In genomic region chr2:44103742-44104141, GRCm38 (mm10) we compare ENCODE assay signal across 9 mouse cellular contexts.
DNase-seq lines count a peak whose midpoint lies in the region; ATAC-seq and TF ChIP-seq lines count a peak whose summit lies in the region.
"Had no signal": no experiment of that assay in that cellular context is flagged by ENCODE, and none has a peak within 500 bp of the region (broad histone marks: within the 10 kb centered on the region; RNA-seq: fewer than 3 reads in every experiment).

No protein-coding gene starts in this region.

- H3K27me3 ChIP-seq in testis, adult 2 months (ENCODE audit: control insufficient read depth, insufficient read depth, low read length): no peaks in the 10 kb centered on the region
- no peaks in the 10 kb centered on the region for H3K27me3 ChIP-seq in kidney, postnatal 0 days (ENCODE audit: insufficient read depth, low read length)
- H3K27me3 ChIP-seq: midbrain, embryonic 12.5 days had no signal

- TF ChIP-seq CTCF in testis, adult 2 months (IDR thresholded peaks at IDR 0.05; ENCODE audit: control insufficient read depth, insufficient read depth, insufficient replicate concordance, low read depth, low read length): peak; percentile 10; the same call in 1 of the 2 replicates
- TF ChIP-seq CTCF in kidney, postnatal 0 days (IDR thresholded peaks at IDR 0.05; ENCODE audit: low read depth): peak; percentile 58

- ATAC-seq in kidney, postnatal 0 days (replicated peaks; ENCODE audit: low FRiP score, low read depth): no peak
- no peak for ATAC-seq in cerebellum, adult (ENCODE audit: insufficient number of reproducible peaks, low FRiP score, low TSS enrichment)

- no peak for TF ChIP-seq POLR2A in testis, adult 2 months (IDR thresholded peaks at IDR 0.05; ENCODE audit: control insufficient read depth, low read depth, low read length)

- DNase-seq in gastrocnemius, adult 18-20 months (ENCODE audit: low spot score): peak; percentile 27
- no peak for DNase-seq in gastrocnemius, postnatal 36 days
- no peak for DNase-seq in testis, postnatal 14 days (ENCODE audit: low spot score)
- peak; percentile 57 for DNase-seq in kidney, postnatal 0 days (ENCODE audit: low spot score)
- no peak for DNase-seq in frontal cortex, postnatal 10 days (ENCODE audit: low spot score in 2 of 2)
- DNase-seq in c-Kit-positive CD71-positive TER-119-positive erythroid progenitor cells, embryonic 14.5 days (ENCODE audit: low spot score): no peak

- WGBS in kidney, postnatal 0 days: 80% methylated on average over 5 of the region's 5 CpGs

- H3K4me2 ChIP-seq in kidney, postnatal 0 days (ENCODE audit: low read length): no peak overlapping the region

- H3K36me3 ChIP-seq in testis, adult 2 months (ENCODE audit: control insufficient read depth, insufficient read depth, low read length): no peaks in the 10 kb centered on the region
- no peaks in the 10 kb centered on the region for H3K36me3 ChIP-seq in kidney, postnatal 0 days (ENCODE audit: insufficient read depth, low read length)
- H3K36me3 ChIP-seq: midbrain, embryonic 12.5 days had no signal

- H3K4me3 ChIP-seq in testis, adult 2 months (ENCODE audit: control insufficient read depth, low read depth, low read length): no peak overlapping the region
- no peak overlapping the region for H3K4me3 ChIP-seq in kidney, postnatal 0 days (replicated peaks; ENCODE audit: low read depth, low read length)
- H3K4me3 ChIP-seq: midbrain, embryonic 12.5 days had no signal

- H3K4me1 ChIP-seq in testis, adult 2 months (ENCODE audit: control insufficient read depth, insufficient read depth, low read length): peaks cover 5% of the 10 kb centered on the region
- H3K4me1 ChIP-seq in kidney, postnatal 0 days (replicated peaks; ENCODE audit: insufficient read depth, low read length): 0 out of 2 replicates have a peak, but pooled peaks cover 6% of the 10 kb centered on the region

- H3K9me3 ChIP-seq in kidney, postnatal 0 days (replicated peaks; ENCODE audit: low read length): no peaks in the 10 kb centered on the region
- H3K9me3 ChIP-seq: midbrain, embryonic 12.5 days had no signal

- H3K27ac ChIP-seq in testis, adult 2 months (ENCODE audit: control insufficient read depth, insufficient read depth, low read depth, low read length): no peak overlapping the region
- no peak overlapping the region; the same call in 1 of the 2 replicates for H3K27ac ChIP-seq in kidney, postnatal 0 days

- intact Hi-C loops in gastrocnemius, postnatal 36 days (cut with DNase I): no loop called here

- H3K9ac ChIP-seq in kidney, postnatal 0 days (ENCODE audit: low read depth, low read length): no peak overlapping the region
- H3K9ac ChIP-seq: midbrain, embryonic 12.5 days had no signal

Comparison
In these comparisons a context has a peak if more than half of its experiments do, and no peak if none do; other contexts are left out.
1. DNase-seq: peak in gastrocnemius, adult 18-20 months (single experiment) and kidney, postnatal 0 days (single experiment); none in gastrocnemius, postnatal 36 days (0 of 2), testis, postnatal 14 days (single experiment), frontal cortex, postnatal 10 days (0 of 2) and c-Kit-positive CD71-positive TER-119-positive erythroid progenitor cells, embryonic 14.5 days (single experiment).